ENCODE assay signal across 14 mouse cellular contexts in genomic region chr1:5232847-5233245, GRCm38 (mm10).
DNase-seq lines count a peak whose midpoint lies in the region; ATAC-seq and TF ChIP-seq lines count a peak whose summit lies in the region.
"Had no signal": no experiment of that assay in that cellular context is flagged by ENCODE, and none has a peak within 500 bp of the region (broad histone marks: within the 10 kb centered on the region; RNA-seq: fewer than 3 reads in every experiment).

No protein-coding gene starts in this region.

- H3K27me3 ChIP-seq in forebrain, postnatal 0 days (ENCODE audit: insufficient read depth, low read length): no peaks in the 10 kb centered on the region
- H3K27me3 ChIP-seq in midbrain, embryonic 12.5 days: no peaks in the 10 kb centered on the region; the same call in 1 of the 2 replicates
- no peaks in the 10 kb centered on the region for H3K27me3 ChIP-seq in kidney, adult 2 months (replicated peaks; ENCODE audit: control insufficient read depth, insufficient read depth, low read length)
- no peaks in the 10 kb centered on the region for H3K27me3 ChIP-seq in heart, embryonic 11.5 days (ENCODE audit: control insufficient read depth, insufficient read depth, low read length)

- no peak overlapping the region for H3K4me2 ChIP-seq in forebrain, postnatal 0 days (ENCODE audit: low read depth)
- no peak overlapping the region for H3K4me2 ChIP-seq in midbrain, embryonic 12.5 days (replicated peaks)
- no peak overlapping the region for H3K4me2 ChIP-seq in heart, embryonic 11.5 days

- peak; percentile 93 for ATAC-seq in forebrain, postnatal 0 days
- peak; percentile 92 for ATAC-seq in midbrain, embryonic 12.5 days (ENCODE audit: low FRiP score, low read depth)
- no peak for ATAC-seq in heart, embryonic 11.5 days (replicated peaks; ENCODE audit: insufficient number of reproducible peaks, low FRiP score, low TSS enrichment)

- H3K27ac ChIP-seq in forebrain, postnatal 0 days (ENCODE audit: low read depth, low read length): no peak overlapping the region; the same call in 1 of the 2 replicates
- peak overlapping the region; percentile 49; the same call in 1 of the 2 replicates for H3K27ac ChIP-seq in midbrain, embryonic 12.5 days (replicated peaks)
- H3K27ac ChIP-seq in kidney, adult 2 months (ENCODE audit: insufficient read depth, low read depth, low read length): no peak overlapping the region
- no peak overlapping the region for H3K27ac ChIP-seq in heart, embryonic 11.5 days (ENCODE audit: low read depth, low read length)

- no peak for TF ChIP-seq POLR2A in kidney, adult 2 months (IDR thresholded peaks at IDR 0.05; ENCODE audit: low read depth, low read length)

- no peak overlapping the region for H3K4me3 ChIP-seq in forebrain, postnatal 0 days (ENCODE audit: low read depth, low read length)
- H3K4me3 ChIP-seq in midbrain, embryonic 12.5 days: no peak overlapping the region
- H3K4me3 ChIP-seq in kidney, adult 2 months (ENCODE audit: insufficient read depth, low read depth, low read length): no peak overlapping the region
- H3K4me3 ChIP-seq in heart, embryonic 11.5 days (ENCODE audit: low read depth, low read length): no peak overlapping the region
- H3K4me3 ChIP-seq: myocyte had no signal

- no peaks in the 10 kb centered on the region for H3K36me3 ChIP-seq in forebrain, postnatal 0 days (ENCODE audit: insufficient read depth)
- no peaks in the 10 kb centered on the region for H3K36me3 ChIP-seq in midbrain, embryonic 12.5 days
- H3K36me3 ChIP-seq in kidney, adult 2 months (ENCODE audit: control insufficient read depth, insufficient read depth, low read length): no peaks in the 10 kb centered on the region
- no peaks in the 10 kb centered on the region for H3K36me3 ChIP-seq in heart, embryonic 11.5 days (ENCODE audit: control insufficient read depth, insufficient read depth, low read length)

- H3K4me1 ChIP-seq in forebrain, postnatal 0 days (ENCODE audit: insufficient read depth): no peaks in the 10 kb centered on the region
- no peaks in the 10 kb centered on the region for H3K4me1 ChIP-seq in midbrain, embryonic 12.5 days
- no peaks in the 10 kb centered on the region for H3K4me1 ChIP-seq in kidney, adult 2 months (ENCODE audit: control insufficient read depth, insufficient read depth, low read length)
- H3K4me1 ChIP-seq in heart, embryonic 11.5 days (ENCODE audit: control insufficient read depth, insufficient read depth, low read length): no peaks in the 10 kb centered on the region

- H3K9ac ChIP-seq in forebrain, postnatal 0 days: no peak overlapping the region
- no peak overlapping the region for H3K9ac ChIP-seq in midbrain, embryonic 12.5 days (replicated peaks)
- H3K9ac ChIP-seq in heart, embryonic 11.5 days (ENCODE audit: low read depth, low read length): no peak overlapping the region

- H3K9me3 ChIP-seq in forebrain, postnatal 0 days (ENCODE audit: low read length): no peaks in the 10 kb centered on the region
- no peaks in the 10 kb centered on the region for H3K9me3 ChIP-seq in midbrain, embryonic 12.5 days
- no peaks in the 10 kb centered on the region for H3K9me3 ChIP-seq in heart, embryonic 11.5 days (replicated peaks; ENCODE audit: control insufficient read depth, low read length)

- TF ChIP-seq CTCF in forebrain, postnatal 0 days (IDR thresholded peaks at IDR 0.05; ENCODE audit: low read depth): no peak
- TF ChIP-seq CTCF in kidney, adult 2 months (conservative IDR thresholded peaks at IDR 0.05; ENCODE audit: insufficient read depth, insufficient read length, low read depth, low read length): no peak

- DNase-seq in A20 (ENCODE audit: low read depth, low spot score): peak; percentile 55
- DNase-seq in embryo, embryonic 11 days: peak; percentile 58
- DNase-seq in forebrain, postnatal 0 days: peak; percentile 20
- DNase-seq in kidney, adult 2 months: no peak
- no peak for DNase-seq in ovary, adult 18-20 months (ENCODE audit: low spot score)
- DNase-seq in adrenal gland, postnatal 10 days: no peak
- DNase-seq: adrenal gland, adult 8-10 months; cerebellum, adult 11 months; kidney, postnatal 14 days; lung, postnatal 10 days; thymus, postnatal 4 days had no signal

- WGBS in forebrain, postnatal 0 days: 3% methylated on average over 1 of the region's 1 CpGs
- WGBS in midbrain, embryonic 12.5 days: 6% methylated on average over 1 of the region's 1 CpGs
- 11% methylated on average over 1 of the region's 1 CpGs for WGBS in kidney, adult 2 months
- WGBS in heart, embryonic 11.5 days (ENCODE audit: insufficient replicate concordance): 18% methylated on average over 1 of the region's 1 CpGs

Comparison
In these comparisons a context has a peak if more than half of its experiments do, and no peak if none do; other contexts are left out.
1. DNase-seq: peak in A20 (single experiment), embryo, embryonic 11 days (single experiment) and forebrain, postnatal 0 days (single experiment); none in kidney, adult 2 months (single experiment), ovary, adult 18-20 months (single experiment) and adrenal gland, postnatal 10 days (single experiment).